Mouse (Mus musculus) embryonic facial prominence, embryonic 10.5 days (tissue): ENCODE measurements around the gene Cep350. TPM values are rescaled to one million over a fixed set of nuclear protein-coding genes. Genes with fewer than 3 reads are reported as not detected.
"Not testable (repeated sequence)": the region's sequence is repeated elsewhere in the genome, so short reads cannot be mapped to it uniquely, and the experiment has no call there.

Experiments
- DNase-seq: peaks from one replicate; pipeline ENCODE4 v3.0.0-alpha.2; 2017; ENCODE audit warnings: low spot score
- H3K27ac ChIP-seq: fragments of 300-500 bp; sonication (generic); replicated peaks from 2 replicates; pipeline ENCODE4 v1.5.1; 2016; ENCODE audit warnings: mild to moderate bottlenecking
- H3K27me3 ChIP-seq: fragments of 300-500 bp; sonication (generic); replicated peaks from 2 replicates; pipeline ENCODE4 v1.6.1; 2016; ENCODE audit warnings: low read depth, mild to moderate bottlenecking; ENCODE audit not compliant: poor library complexity, severe bottlenecking
- H3K36me3 ChIP-seq: fragments of 300-500 bp; sonication (generic); replicated peaks from 2 replicates; pipeline ENCODE4 v1.6.1; 2016; ENCODE audit warnings: mild to moderate bottlenecking, moderate library complexity
- H3K4me1 ChIP-seq: fragments of 300-500 bp; sonication (generic); 2 replicates; pipeline ENCODE4 v1.6.1; 2016
- H3K4me3 ChIP-seq: fragments of 300-500 bp; sonication (generic); 2 replicates; pipeline ENCODE4 v1.5.1; 2016; ENCODE audit warnings: mild to moderate bottlenecking, moderate library complexity
- H3K9me3 ChIP-seq: fragments of 300-500 bp; sonication (generic); 2 replicates; pipeline ENCODE4 v1.6.1; 2016; ENCODE audit warnings: mild to moderate bottlenecking
- WGBS: fragments of 180-500 bp; shearing (Covaris S2); methylation state at CpG from one replicate; pipeline ENCODE4 v1.1.7; 2016; 5-methylcytosine and 5-hydroxymethylcytosine counted together
- polyA plus RNA-seq: library from polyadenylated mRNA; unstranded; fragments of >200 nt; fragmentation: Nextera tagmentation; extraction: Ambion mirVana; gene quantifications from 2 replicates; pipeline ENCODE4 v1.2.1, GENCODE M21; 2016

The Cep350 gene
- polyA plus RNA-seq, 1 experiment from 2014 or later: 8.2 TPM

- DNase-seq: peak; percentile 13
- H3K27ac ChIP-seq: peak overlapping the region; percentile 98
- peak overlapping the region; percentile 99 for H3K4me3 ChIP-seq
- H3K36me3 ChIP-seq: no peaks in the 10 kb centered on the region
- H3K27me3 ChIP-seq: no peaks in the 10 kb centered on the region
- H3K9me3 ChIP-seq: no peaks in the 10 kb centered on the region
- 7% methylated on average over 19 of the region's 19 CpGs for WGBS
- peaks cover 22% of the 10 kb centered on the region for H3K4me1 ChIP-seq
Observed at GRCm38 (mm10) chr1:155973719-155974379, 794 bp upstream of the Cep350 start.

GRCm38 (mm10) chr1:155972146-155973067 is 648 bp downstream of the Cep350 start:
- 2% methylated on average over 51 of the region's 51 CpGs for WGBS
- no peak for DNase-seq
- Histone ChIP-seq H3K9me3 (no peaks in the 10 kb centered on the region), H3K4me3 (peak overlapping the region; percentile 99), H3K27ac (peak overlapping the region; percentile 98), H3K4me1 (peaks cover 22% of the 10 kb centered on the region), H3K27me3 (no peaks in the 10 kb centered on the region), H3K36me3 (no peaks in the 10 kb centered on the region)

- H3K9me3 ChIP-seq: peaks cover 6% of the 10 kb centered on the region; the same call in 1 of the 2 replicates
- H3K27me3 ChIP-seq: no peaks in the 10 kb centered on the region
- H3K27ac ChIP-seq: no peak overlapping the region
- peaks cover 82% of the 10 kb centered on the region for H3K36me3 ChIP-seq
- WGBS: 97% methylated on average over 2 of the region's 2 CpGs
- no peaks in the 10 kb centered on the region for H3K4me1 ChIP-seq
- H3K4me3 ChIP-seq: no peak overlapping the region
- DNase-seq: no peak
Observed at GRCm38 (mm10) chr1:155949170-155949569, 23.9 kb downstream of the Cep350 start.

- no peaks in the 10 kb centered on the region for H3K27me3 ChIP-seq
- H3K27ac ChIP-seq: no peak overlapping the region
- H3K9me3 ChIP-seq: peaks cover 6% of the 10 kb centered on the region; the same call in 1 of the 2 replicates
- no peak for DNase-seq
- 90% methylated on average over 2 of the region's 2 CpGs for WGBS
- H3K4me3 ChIP-seq: no peak overlapping the region
- peaks cover 77% of the 10 kb centered on the region for H3K36me3 ChIP-seq
- no peaks in the 10 kb centered on the region for H3K4me1 ChIP-seq
Observed at GRCm38 (mm10) chr1:155944361-155944760, 28.7 kb downstream of the Cep350 start.

- WGBS: 97% methylated on average over 2 of the region's 2 CpGs
Observed at GRCm38 (mm10) chr1:155937416-155937815, 35.6 kb downstream of the Cep350 start.

GRCm38 (mm10) chr1:155934702-155935101 is 38.4 kb downstream of the Cep350 start:
- H3K36me3 ChIP-seq: peaks cover 88% of the 10 kb centered on the region
- no peak overlapping the region for H3K27ac ChIP-seq
- no peaks in the 10 kb centered on the region for H3K27me3 ChIP-seq
- H3K4me1 ChIP-seq: no peaks in the 10 kb centered on the region
- DNase-seq: no peak
- no peaks in the 10 kb centered on the region for H3K9me3 ChIP-seq
- H3K4me3 ChIP-seq: no peak overlapping the region
- 94% methylated on average over 2 of the region's 2 CpGs for WGBS

More at GRCm38 (mm10) chr1:155937416-155937815, 35.6 kb downstream of the Cep350 start:
- Histone ChIP-seq H3K36me3 (peaks cover 89% of the 10 kb centered on the region), H3K27ac (no peak overlapping the region), H3K27me3 (no peaks in the 10 kb centered on the region), H3K4me3 (no peak overlapping the region), H3K4me1 (no peaks in the 10 kb centered on the region), H3K9me3 (no peaks in the 10 kb centered on the region)
- no peak for DNase-seq

GRCm38 (mm10) chr1:155903561-155903960 is 69.5 kb downstream of the Cep350 start:
- Histone ChIP-seq H3K27ac (no peak overlapping the region), H3K4me1 (no peaks in the 10 kb centered on the region), H3K4me3 (no peak overlapping the region), H3K36me3 (peaks cover 93% of the 10 kb centered on the region), H3K9me3 (no peaks in the 10 kb centered on the region), H3K27me3 (no peaks in the 10 kb centered on the region)
- WGBS: 90% methylated on average over 3 of the region's 3 CpGs
- DNase-seq: no peak

GRCm38 (mm10) chr1:155901348-155901747 is 71.7 kb downstream of the Cep350 start:
- H3K36me3 ChIP-seq: peaks cover 90% of the 10 kb centered on the region
- H3K27me3 ChIP-seq: no peaks in the 10 kb centered on the region
- no peak overlapping the region for H3K4me3 ChIP-seq
- DNase-seq: no peak
- no peak overlapping the region for H3K27ac ChIP-seq
- no peaks in the 10 kb centered on the region for H3K9me3 ChIP-seq
- WGBS: 93% methylated on average over 8 of the region's 8 CpGs
- H3K4me1 ChIP-seq: no peaks in the 10 kb centered on the region

- no peaks in the 10 kb centered on the region for H3K27me3 ChIP-seq
- no peak for DNase-seq
- no peak overlapping the region for H3K4me3 ChIP-seq
- no peak overlapping the region for H3K27ac ChIP-seq
- peaks cover 89% of the 10 kb centered on the region for H3K36me3 ChIP-seq
- H3K4me1 ChIP-seq: no peaks in the 10 kb centered on the region
- H3K9me3 ChIP-seq: no peaks in the 10 kb centered on the region
- WGBS: 93% methylated on average over 10 of the region's 10 CpGs
Observed at GRCm38 (mm10) chr1:155894382-155894781, 78.7 kb downstream of the Cep350 start.

- Histone ChIP-seq H3K36me3 (peaks cover 65% of the 10 kb centered on the region), H3K27me3 (no peaks in the 10 kb centered on the region), H3K9me3 (no peaks in the 10 kb centered on the region), H3K27ac (no peak overlapping the region), H3K4me3 (no peak overlapping the region), H3K4me1 (no peaks in the 10 kb centered on the region)
- DNase-seq: no peak
- 87% methylated on average over 2 of the region's 2 CpGs for WGBS
Observed at GRCm38 (mm10) chr1:155886846-155887245, 86.2 kb downstream of the Cep350 start.

GRCm38 (mm10) chr1:155882646-155883231 is 90.3 kb downstream of the Cep350 start:
- H3K27me3 ChIP-seq, H3K9me3 ChIP-seq, H3K4me1 ChIP-seq, H3K27ac ChIP-seq, DNase-seq, H3K4me3 ChIP-seq: not testable (repeated sequence)
- peaks cover 62% of the 10 kb centered on the region for H3K36me3 ChIP-seq
- WGBS: 87% methylated on average over 3 of the region's 3 CpGs

GRCm38 (mm10) chr1:155879596-155879995 is 93.5 kb downstream of the Cep350 start:
- H3K36me3 ChIP-seq: peaks cover 77% of the 10 kb centered on the region
- H3K4me3 ChIP-seq: no peak overlapping the region
- 91% methylated on average over 3 of the region's 3 CpGs for WGBS
- no peaks in the 10 kb centered on the region for H3K9me3 ChIP-seq
- DNase-seq: no peak
- no peak overlapping the region for H3K27ac ChIP-seq
- no peaks in the 10 kb centered on the region for H3K4me1 ChIP-seq
- H3K27me3 ChIP-seq: no peaks in the 10 kb centered on the region
